Mouse (Mus musculus): Measurements from ENCODE around the gene Havcr2. TPM values are rescaled to one million over a fixed set of nuclear protein-coding genes. Genes with fewer than 3 reads are reported as not detected.

The Havcr2 gene
- polyA plus RNA-seq (2015; fragmentation: Illumina TruSeq; extraction: RNeasy Lipid Tissue Mini Kit (QIAGEN cat#74804); ENCODE audit: low read depth, low replicate concordance): 2.5 TPM

GRCm38 (mm10) chr11:46454453-46455045 lies at the start of gene Havcr2:
Havcr2 (plus strand) TSS chr11:46454935.

GRCm38 (mm10) chr11:46436760-46437458 lies 17.8 kb upstream of the Havcr2 start, which contains the start of gene Med7:
Med7 (plus strand) TSS chr11:46436925.

GRCm38 (mm10) chr11:46523912-46524311 lies 69.2 kb downstream of the Havcr2 start, which contains the start of gene Gm12169:
Gm12169 (plus strand) TSS chr11:46524212.

Other genes starting within 250 kb of the Havcr2 start
- gene Fndc9, start 219.4 kb upstream of the Havcr2 start, polyA plus RNA-seq (2015; fragmentation: Illumina TruSeq; extraction: RNeasy Lipid Tissue Mini Kit (QIAGEN cat#74804); ENCODE audit: low read depth, low replicate concordance): 3.2 TPM
- 353 TPM for gene Cyfip2, start 142.1 kb upstream of the Havcr2 start, polyA plus RNA-seq (2015; fragmentation: Illumina TruSeq; extraction: RNeasy Lipid Tissue Mini Kit (QIAGEN cat#74804); ENCODE audit: low read depth, low replicate concordance)
- gene Itk, start 65.4 kb upstream of the Havcr2 start, polyA plus RNA-seq (2015; fragmentation: Illumina TruSeq; extraction: RNeasy Lipid Tissue Mini Kit (QIAGEN cat#74804); ENCODE audit: low read depth, low replicate concordance): 0.15 TPM
- not detected for gene Fam71b, start 58.4 kb upstream of the Havcr2 start, polyA plus RNA-seq (2015; fragmentation: Illumina TruSeq; extraction: RNeasy Lipid Tissue Mini Kit (QIAGEN cat#74804); ENCODE audit: low read depth, low replicate concordance)
- 52.7 TPM for gene Med7, start 18.0 kb upstream of the Havcr2 start, polyA plus RNA-seq (2015; fragmentation: Illumina TruSeq; extraction: RNeasy Lipid Tissue Mini Kit (QIAGEN cat#74804); ENCODE audit: low read depth, low replicate concordance)
- gene Gm12169, start 69.3 kb downstream of the Havcr2 start, polyA plus RNA-seq (2015; fragmentation: Illumina TruSeq; extraction: RNeasy Lipid Tissue Mini Kit (QIAGEN cat#74804); ENCODE audit: low read depth, low replicate concordance): not detected
- not detected for gene BC053393, start 116.6 kb downstream of the Havcr2 start, polyA plus RNA-seq (2015; fragmentation: Illumina TruSeq; extraction: RNeasy Lipid Tissue Mini Kit (QIAGEN cat#74804); ENCODE audit: low read depth, low replicate concordance)
- gene Dppa1, start 174.3 kb downstream of the Havcr2 start, polyA plus RNA-seq (2015; fragmentation: Illumina TruSeq; extraction: RNeasy Lipid Tissue Mini Kit (QIAGEN cat#74804); ENCODE audit: low read depth, low replicate concordance): not detected